Mouse (Mus musculus) megakaryocyte, embryonic 14.5 days (primary cell): ENCODE data around the gene Bco1.

Experiments
- FLI1 ChIP-seq: IDR thresholded peaks from 2 replicates; pipeline ENCODE4 v1.6.1; 2012; ENCODE audit warnings: low read length, inconsistent platforms, mixed read lengths
- GATA1 ChIP-seq: IDR thresholded peaks from 3 replicates; pipeline ENCODE4 v1.6.1; 2012; ENCODE audit warnings: mixed read lengths, low read length, inconsistent platforms, borderline replicate concordance

- TF ChIP-seq GATA1 (no peak), FLI1 (no peak)
Observed at GRCm38 (mm10) chr8:117074350-117075182, 21.1 kb upstream of the Bco1 start.
